Mouse (Mus musculus): Measurements from ENCODE around the gene Morc2a.
A peak's percentile ranks its signal among the peaks of the same experiment; 100 is the strongest.

The Morc2a gene

GRCm38 (mm10) chr11:3684232-3684631, 35.2 kb downstream of the Morc2a start:
- no peak for ATAC-seq (ENCODE audit: low TSS enrichment)

GRCm38 (mm10) chr11:3684723-3685430, 35.9 kb downstream of the Morc2a start:
- ATAC-seq (ENCODE audit: low TSS enrichment), result no peak

GRCm38 (mm10) chr11:3685431-3685830, 36.4 kb downstream of the Morc2a start:
- no peak for ATAC-seq (ENCODE audit: low TSS enrichment)

GRCm38 (mm10) chr11:3686318-3686717, 37.3 kb downstream of the Morc2a start:
- ATAC-seq (ENCODE audit: low TSS enrichment), result no peak

GRCm38 (mm10) chr11:3686885-3687284, 37.9 kb downstream of the Morc2a start:
- ATAC-seq (ENCODE audit: low TSS enrichment), result 0 out of 2 replicates have a peak, but pooled peaks have one; percentile 61

GRCm38 (mm10) chr11:3691746-3692145, 42.8 kb downstream of the Morc2a start:
- no peak for ATAC-seq (ENCODE audit: low TSS enrichment)

- ATAC-seq (ENCODE audit: low TSS enrichment), result no peak
Measured at GRCm38 (mm10) chr11:3696086-3696616, 47.2 kb downstream of the Morc2a start.

GRCm38 (mm10) chr11:3697441-3697840, 48.5 kb downstream of the Morc2a start:
- no peak; the same call in 1 of the 2 replicates for ATAC-seq (ENCODE audit: low TSS enrichment)

GRCm38 (mm10) chr11:3703089-3703992, 54.4 kb downstream of the Morc2a start:
- ATAC-seq (ENCODE audit: low TSS enrichment), result no peak

GRCm38 (mm10) chr11:3704404-3704803, 55.4 kb downstream of the Morc2a start:
- no peak for ATAC-seq (ENCODE audit: low TSS enrichment)

- ATAC-seq (ENCODE audit: low TSS enrichment), result no peak
Measured at GRCm38 (mm10) chr11:3707057-3707456, 58.1 kb downstream of the Morc2a start.

GRCm38 (mm10) chr11:3710203-3710602, 61.2 kb downstream of the Morc2a start:
- ATAC-seq (ENCODE audit: low TSS enrichment), result peak; percentile 48; the same call in 1 of the 2 replicates

- ATAC-seq (ENCODE audit: low TSS enrichment), result 0 out of 2 replicates have a peak, but pooled peaks have one; percentile 21
Measured at GRCm38 (mm10) chr11:3714486-3714885, 65.5 kb downstream of the Morc2a start.

- ATAC-seq (ENCODE audit: low TSS enrichment), result no peak
Measured at GRCm38 (mm10) chr11:3716662-3717061, 67.7 kb downstream of the Morc2a start.

- no peak for ATAC-seq (ENCODE audit: low TSS enrichment)
Measured at GRCm38 (mm10) chr11:3722036-3722435, 73.0 kb downstream of the Morc2a start.

GRCm38 (mm10) chr11:3722861-3723260, 73.9 kb downstream of the Morc2a start:
- ATAC-seq (ENCODE audit: low TSS enrichment), result no peak

GRCm38 (mm10) chr11:3723910-3724309, 74.9 kb downstream of the Morc2a start:
- ATAC-seq (ENCODE audit: low TSS enrichment), result no peak

GRCm38 (mm10) chr11:3724726-3725125, 75.7 kb downstream of the Morc2a start:
- ATAC-seq (ENCODE audit: low TSS enrichment), result no peak

- ATAC-seq (ENCODE audit: low TSS enrichment), result no peak
Measured at GRCm38 (mm10) chr11:3725331-3726054, 76.5 kb downstream of the Morc2a start.

GRCm38 (mm10) chr11:3727438-3728105, 78.6 kb downstream of the Morc2a start:
- ATAC-seq (ENCODE audit: low TSS enrichment), result peak; percentile 34

- no peak for ATAC-seq (ENCODE audit: low TSS enrichment)
Measured at GRCm38 (mm10) chr11:3731469-3731868, 82.5 kb downstream of the Morc2a start.

All from frontal cortex, adult (tissue).